Mouse (Mus musculus): Measurements from ENCODE around the gene Slc38a1. TPM values are rescaled to one million over a fixed set of nuclear protein-coding genes. Genes with fewer than 3 reads are reported as not detected.

Gene Slc38a1
- total RNA-seq, 2 experiments from 2014 or later, result 0.69 to 2.0 TPM

GRCm38 (mm10) chr15:96622376-96622775, 20.3 kb downstream of the Slc38a1 start:
- DNase-seq, result no peak
- intact Hi-C loops (cut with DNase I), result no loop called here

GRCm38 (mm10) chr15:96621686-96622085, 21.0 kb downstream of the Slc38a1 start:
- intact Hi-C loops (cut with DNase I), result no loop called here
- DNase-seq, result no peak

- DNase-seq, result no peak
- intact Hi-C loops (cut with DNase I), result no loop called here
These were observed 25.2 kb downstream of the Slc38a1 start for GRCm38 (mm10) chr15:96617555-96617954.

DNA sequence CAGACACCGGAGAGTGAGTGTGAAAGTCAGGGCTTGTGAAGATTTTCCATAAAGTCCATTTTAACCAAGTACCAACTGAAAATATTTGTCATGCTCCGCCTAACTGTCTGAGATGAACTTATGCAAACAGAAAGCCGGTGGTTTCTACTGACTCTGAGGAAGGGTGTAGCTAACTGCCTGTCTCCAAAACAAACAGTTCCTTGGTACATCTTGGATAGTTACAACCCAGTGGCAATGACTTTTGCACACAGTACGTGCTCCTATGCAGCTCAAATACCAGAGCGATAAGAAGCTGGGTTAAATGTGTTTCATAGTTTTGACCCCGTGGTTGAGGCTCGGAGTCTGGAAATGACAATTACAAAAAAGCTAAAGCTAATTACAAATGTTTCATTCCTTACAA, 34.0 kb downstream of the Slc38a1 start:
- intact Hi-C loops (cut with DNase I), result no loop called here
- no peak for DNase-seq

- intact Hi-C loops (cut with DNase I), result no loop called here
- DNase-seq, result no peak
These were observed 35.3 kb downstream of the Slc38a1 start for GRCm38 (mm10) chr15:96607422-96607821.

DNA sequence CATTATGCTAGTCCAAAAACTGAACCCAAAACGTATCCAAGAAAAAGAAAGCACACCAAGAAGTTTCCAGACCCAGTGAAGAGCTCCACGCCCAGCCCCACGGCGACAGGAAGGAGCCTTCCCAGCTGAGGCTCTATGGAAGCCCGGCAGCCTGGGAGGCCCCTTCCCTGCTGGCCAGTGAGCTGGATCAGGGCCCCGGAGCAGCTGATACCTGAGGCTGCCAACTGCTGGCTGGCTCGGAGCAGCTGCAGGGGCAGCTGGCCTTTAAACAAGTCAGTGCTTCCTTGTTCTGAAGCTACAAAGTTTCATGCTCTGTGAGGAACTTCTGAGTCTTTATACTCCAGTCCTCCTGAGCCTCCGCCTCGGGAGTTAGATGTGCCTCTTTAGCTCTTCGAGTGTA, 38.4 kb downstream of the Slc38a1 start:
- intact Hi-C loops (cut with DNase I), result loop anchor here (5.0 kb wide), 1 partner anchor 63 kb away; no protein-coding TSS in a partner anchor
- peak; percentile 72 to 82 for DNase-seq

DNA sequence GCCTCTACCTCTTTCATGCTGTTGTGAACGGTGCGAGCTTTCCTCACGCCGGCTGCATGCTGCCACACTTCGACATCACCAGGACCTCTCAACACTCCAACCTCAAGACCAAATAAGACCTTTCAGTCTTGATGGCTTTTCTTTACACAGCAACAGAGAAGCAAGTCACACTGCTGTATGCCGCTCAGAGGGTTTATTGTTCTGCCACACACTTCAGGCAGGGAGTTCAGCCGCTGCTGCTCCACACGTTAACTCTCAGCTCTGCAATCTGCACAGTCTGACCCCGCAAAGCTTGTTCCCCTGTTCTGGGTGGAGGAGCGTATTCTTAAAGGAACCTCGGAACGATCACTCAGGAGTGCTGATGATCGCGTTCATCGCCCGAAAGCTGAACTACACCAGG, 40.7 kb downstream of the Slc38a1 start:
- intact Hi-C loops (cut with DNase I), result loop anchor here (5.0 kb wide), 1 partner anchor 65 kb away; no protein-coding TSS in a partner anchor
- no peak for DNase-seq

GRCm38 (mm10) chr15:96599852-96600781, 42.6 kb downstream of the Slc38a1 start:
- no peak for DNase-seq
- intact Hi-C loops (cut with DNase I), result loop anchor here (5.0 kb wide), 1 partner anchor 67 kb away; no protein-coding TSS in a partner anchor

DNA sequence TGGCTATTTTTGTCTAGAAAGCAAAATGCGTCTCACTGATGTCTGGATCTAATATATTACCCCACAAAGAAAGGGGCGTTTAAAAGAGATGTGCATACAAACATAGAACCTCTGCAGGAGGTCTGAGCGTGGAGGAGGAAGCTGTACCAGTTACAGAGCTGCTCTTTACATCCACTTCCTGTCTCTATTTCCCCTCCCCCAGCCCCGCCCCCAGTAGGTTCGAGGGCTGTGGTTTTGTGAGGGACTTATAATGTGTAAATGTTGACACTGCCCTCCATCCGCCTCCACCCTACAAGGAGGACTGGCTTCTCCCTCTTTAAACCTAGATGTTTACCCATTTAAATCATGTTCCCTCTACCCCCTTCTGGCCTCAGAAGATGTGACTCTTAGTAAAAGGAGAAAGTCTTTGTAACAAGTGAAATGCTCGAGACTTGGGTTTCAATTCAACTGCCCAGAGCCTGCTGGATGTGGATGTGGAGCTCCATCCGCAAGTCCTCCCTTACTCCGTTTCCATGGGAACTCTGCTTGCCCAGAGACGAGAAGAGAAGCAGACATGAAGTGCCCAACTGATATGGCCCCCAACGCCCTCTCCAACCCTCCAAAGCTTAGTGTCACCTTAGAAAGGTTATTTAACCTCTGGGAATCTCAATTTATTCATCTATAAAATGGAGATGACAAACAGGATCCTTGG, 43.7 kb downstream of the Slc38a1 start:
- DNase-seq, result no peak
- intact Hi-C loops (cut with DNase I), result no loop called here

GRCm38 (mm10) chr15:96597116-96597515, 45.6 kb downstream of the Slc38a1 start:
- intact Hi-C loops (cut with DNase I), result no loop called here
- DNase-seq, result no peak

- intact Hi-C loops (cut with DNase I), result no loop called here
- DNase-seq, result no peak
These were observed 48.4 kb downstream of the Slc38a1 start for GRCm38 (mm10) chr15:96594316-96594715.

GRCm38 (mm10) chr15:96593866-96594265, 48.8 kb downstream of the Slc38a1 start:
- no peak for DNase-seq
- intact Hi-C loops (cut with DNase I), result no loop called here

- intact Hi-C loops (cut with DNase I), result no loop called here
- DNase-seq, result no peak
These were observed 49.3 kb downstream of the Slc38a1 start for GRCm38 (mm10) chr15:96593457-96593856.

GRCm38 (mm10) chr15:96592976-96593375, 49.7 kb downstream of the Slc38a1 start:
- no peak for DNase-seq
- intact Hi-C loops (cut with DNase I), result no loop called here

GRCm38 (mm10) chr15:96591876-96592417, 50.8 kb downstream of the Slc38a1 start:
- DNase-seq, result no peak
- intact Hi-C loops (cut with DNase I), result no loop called here

- intact Hi-C loops (cut with DNase I), result no loop called here
- DNase-seq, result no peak
These were observed 53.6 kb downstream of the Slc38a1 start for GRCm38 (mm10) chr15:96588996-96589657.

DNA sequence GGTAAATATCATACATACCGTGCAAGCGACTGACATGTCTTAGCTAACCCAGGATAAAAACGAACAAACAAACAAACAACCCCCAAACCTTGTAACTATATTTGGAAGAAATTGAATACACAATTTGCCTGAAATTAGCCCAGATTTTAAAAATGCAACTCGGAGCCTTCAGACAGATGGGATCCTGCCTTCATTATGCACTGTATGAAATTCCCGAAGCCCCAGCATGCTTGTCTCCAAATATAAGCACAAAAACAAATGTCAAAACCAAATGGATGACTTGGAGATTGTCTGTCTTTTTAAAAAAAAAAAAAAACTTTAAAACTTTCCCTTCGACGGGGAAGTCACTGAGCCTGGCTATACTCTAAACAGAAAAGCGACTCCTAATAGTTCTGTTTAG, 54.7 kb downstream of the Slc38a1 start:
- no peak for DNase-seq
- intact Hi-C loops (cut with DNase I), result no loop called here

GRCm38 (mm10) chr15:96583371-96584008, 59.2 kb downstream of the Slc38a1 start:
- no peak for DNase-seq

DNA sequence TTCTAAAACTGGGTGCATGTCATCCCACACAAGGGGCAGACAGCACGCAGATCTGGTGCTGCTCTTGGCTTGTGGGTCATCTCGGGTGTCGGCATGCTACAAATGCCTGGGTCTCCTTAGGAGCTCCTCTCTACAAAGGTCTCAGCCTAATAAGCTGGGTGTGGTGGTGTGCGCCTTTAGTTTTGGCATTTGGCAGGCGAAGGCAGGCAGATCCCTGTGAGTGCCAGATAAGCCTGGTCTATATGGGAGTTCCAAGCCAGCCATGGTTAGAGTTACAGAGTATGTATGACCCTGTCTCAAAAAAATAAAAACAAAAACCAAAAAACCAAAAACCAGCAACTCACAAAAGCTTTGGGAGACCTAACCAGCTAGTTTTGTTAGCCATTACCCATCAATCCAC, 65.7 kb downstream of the Slc38a1 start:
- DNase-seq, result no peak
- intact Hi-C loops (cut with DNase I), result no loop called here

More at GRCm38 (mm10) chr15:96583371-96584008, 59.2 kb downstream of the Slc38a1 start:
- intact Hi-C loops (cut with DNase I), result no loop called here

DNA sequence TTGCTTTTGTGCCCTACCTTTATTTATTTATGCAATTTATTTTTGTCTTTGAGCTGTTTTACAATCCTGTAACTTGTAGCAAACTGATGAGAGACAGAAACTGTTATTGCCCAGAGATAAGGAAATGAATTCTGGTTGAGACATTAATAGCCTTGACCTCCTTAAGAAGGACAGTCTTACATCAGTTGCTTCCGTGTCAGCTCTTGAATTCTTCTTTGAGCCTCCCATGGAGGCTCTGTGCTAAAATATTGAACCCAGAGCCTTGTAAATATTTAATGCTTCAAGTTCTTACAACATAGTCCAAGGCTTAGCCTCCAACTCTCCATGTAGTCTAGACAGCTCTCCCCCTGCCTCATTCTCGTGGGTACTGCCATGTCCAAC, 73.7 kb downstream of the Slc38a1 start:
- intact Hi-C loops (cut with DNase I), result no loop called here
- DNase-seq, result no peak

Measured in gastrocnemius, postnatal 36 days (tissue).